Mouse (Mus musculus): Measurements from ENCODE around the gene Zfp994. TPM values are rescaled to one million over a fixed set of nuclear protein-coding genes. Genes with fewer than 3 reads are reported as not detected.

Zfp994 gene
- 1 to 10 TPM; 1.8 to 2.7 TPM for total RNA-seq (2023)

GRCm38 (mm10) chr17:22225422-22226012, at the start of gene Zfp994:
Gene Zfp994, minus strand, starts transcription at chr17:22225616.

GRCm38 (mm10) chr17:22165722-22166294, 59.6 kb downstream of the Zfp994 start, which contains the start of gene Zfp947:
Gene Zfp947, minus strand, starts transcription at chr17:22166190.

Other genes starting within 250 kb of the Zfp994 start
- under 1 TPM; 0.57 to 0.68 TPM for gene Zfp947, start 59.4 kb downstream of the Zfp994 start, total RNA-seq (2023)
- gene CT030661.1, start 89.2 kb upstream of the Zfp994 start, total RNA-seq (2023), result 1 to 10 TPM; 7.9 to 8.3 TPM
- 1 to 10 TPM; 6.6 to 7.6 TPM for gene Zfp944, start 135.8 kb upstream of the Zfp994 start, total RNA-seq (2023)
- 1 to 10 TPM; 6.6 to 6.9 TPM for gene Zfp758, start 135.8 kb upstream of the Zfp994 start, total RNA-seq (2023)
- gene Zfp946, start 198.6 kb upstream of the Zfp994 start, total RNA-seq (2023), result 1 to 10 TPM; 2.9 to 3.1 TPM